Mouse (Mus musculus) embryonic fibroblast, embryonic 13.5 days (primary cell): Measurements from ENCODE around the gene 1700012B07Rik.

Experiments
- CTCF ChIP-seq: IDR thresholded peaks from 2 replicates; pipeline ENCODE4 v1.5.1; 2011; ENCODE audit warnings: mild to moderate bottlenecking, control low read depth, low read length, moderate library complexity, borderline replicate concordance; ENCODE audit not compliant: insufficient read depth
- POLR2A ChIP-seq: IDR thresholded peaks from 2 replicates; pipeline ENCODE4 v1.6.1; 2011; ENCODE audit warnings: low read depth, mild to moderate bottlenecking, control low read depth, low read length, moderate library complexity

GRCm38 (mm10) chr11:109758616-109759215, 69.1 kb downstream of the 1700012B07Rik start:
- TF ChIP-seq CTCF = no peak
- TF ChIP-seq POLR2A = no peak
